Mouse (Mus musculus): ENCODE results near the gene Eefsec.

DNA sequence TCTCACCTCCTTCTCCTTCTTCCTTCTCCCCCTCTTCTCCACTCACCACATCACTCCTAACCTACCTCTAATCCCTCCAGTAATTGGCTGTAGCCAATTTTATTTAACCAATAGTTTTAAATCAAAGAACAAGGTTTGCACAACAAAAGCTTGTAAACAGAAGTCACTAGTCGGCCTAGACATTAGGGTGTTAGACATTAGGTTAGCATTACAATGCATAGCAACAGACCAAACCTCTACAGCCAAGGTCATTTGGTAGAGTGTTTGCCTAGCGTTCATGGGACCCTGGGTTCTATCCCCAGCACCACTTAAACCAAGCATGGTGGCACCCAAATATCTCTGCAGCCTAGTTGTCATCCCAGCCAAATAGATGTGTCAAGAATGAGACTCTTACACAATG, 8.2 kb upstream of the Eefsec start:
- TF ChIP-seq CTCF (IDR thresholded peaks at IDR 0.05; ENCODE audit: borderline replicate concordance, extremely low read depth, insufficient read depth, insufficient read length) (no peak), POLR2A (IDR thresholded peaks at IDR 0.05; ENCODE audit: borderline replicate concordance, extremely low read depth, insufficient read depth, insufficient read length, poor library complexity, severe bottlenecking) (no peak)
